Comparison of ENCODE assay signal across 8 mouse cellular contexts in genomic region chr15:25622200-25622866, GRCm38 (mm10). TPM values are rescaled to one million over a fixed set of nuclear protein-coding genes. Genes with fewer than 3 reads are reported as not detected.
DNase-seq lines count a peak whose midpoint lies in the region; ATAC-seq lines count a peak whose summit lies in the region.

Gene Myo10 (plus strand): TSS chr15:25622525.

- peak within 1 kb of the TSS; percentile 82 for H3K9ac ChIP-seq in intestine, embryonic 15.5 days

- peaks cover 4% of the 10 kb centered on the region for H3K36me3 ChIP-seq in embryonic facial prominence, embryonic 10.5 days (replicated peaks)
- no peaks in the 10 kb centered on the region for H3K36me3 ChIP-seq in intestine, embryonic 15.5 days

- peak within 1 kb of the TSS; percentile 95 for H3K27ac ChIP-seq in embryonic facial prominence, embryonic 10.5 days (replicated peaks)
- peak within 1 kb of the TSS; percentile 94 for H3K27ac ChIP-seq in intestine, embryonic 15.5 days

- peak within 1 kb of the TSS; percentile 77 for H3K4me3 ChIP-seq in embryonic facial prominence, embryonic 10.5 days
- peak within 1 kb of the TSS; percentile 90 for H3K4me3 ChIP-seq in intestine, embryonic 15.5 days (replicated peaks)

- peaks cover 13% of the 10 kb centered on the region; the same call in 1 of the 2 replicates for H3K27me3 ChIP-seq in embryonic facial prominence, embryonic 10.5 days (replicated peaks; ENCODE audit: low read depth, poor library complexity, severe bottlenecking)
- no peaks in the 10 kb centered on the region for H3K27me3 ChIP-seq in intestine, embryonic 15.5 days (replicated peaks)

- ATAC-seq in intestine, embryonic 15.5 days, result peak; percentile 94
- ATAC-seq in megakaryocyte-erythroid progenitor cell, adult 5-6 weeks (replicated peaks; ENCODE audit: low FRiP score, low TSS enrichment, poor library complexity, severe bottlenecking), result peak; percentile 94

- H3K9me3 ChIP-seq in embryonic facial prominence, embryonic 10.5 days, result no peaks in the 10 kb centered on the region
- H3K9me3 ChIP-seq in intestine, embryonic 15.5 days, result no peaks in the 10 kb centered on the region

- peak within 1 kb of the TSS; percentile 75 for H3K4me2 ChIP-seq in intestine, embryonic 15.5 days (replicated peaks)

- DNase-seq in adrenal gland, postnatal 14 days, result peak; percentile 100
- peak; percentile 100 for DNase-seq in embryonic facial prominence, embryonic 10.5 days (ENCODE audit: low spot score)
- peak; percentile 98 to 99 for DNase-seq in gastrocnemius, postnatal 4 days (ENCODE audit: low spot score in 2 of 2)
- peak; percentile 90 to 92 for DNase-seq in left cerebral cortex, postnatal 14 days (ENCODE audit: low spot score in 2 of 2)
- DNase-seq in right cerebral cortex, postnatal 14 days, result peak; percentile 88
- peak; percentile 100 for DNase-seq in urinary bladder, postnatal 25 days (ENCODE audit: low spot score)

- peaks cover 45% of the 10 kb centered on the region for H3K4me1 ChIP-seq in embryonic facial prominence, embryonic 10.5 days
- H3K4me1 ChIP-seq in intestine, embryonic 15.5 days (replicated peaks), result peaks cover 12% of the 10 kb centered on the region

- intact Hi-C loops in left cerebral cortex, postnatal 14 days (cut with DNase I), result loop anchor here (10.0 kb wide), 1 partner anchor 178 kb away; no protein-coding TSS in a partner anchor

- under 1% methylated on average over 53 of the region's 53 CpGs for WGBS in embryonic facial prominence, embryonic 10.5 days
- WGBS in intestine, embryonic 15.5 days, result under 1% methylated on average over 53 of the region's 53 CpGs

RNA-seq across cellular contexts. Expression of gene Myo10, which starts in this region (rescaled TPM):
- total RNA-seq in adrenal gland, postnatal 14 days (2021), result 99.6 and 103 TPM in 2 replicates
- 44.2 and 47.2 TPM in 2 replicates for polyA plus RNA-seq in embryonic facial prominence, embryonic 10.5 days (2016; fragmentation: Nextera tagmentation; extraction: Ambion mirVana)
- 10 to 100 TPM; 71.0 to 72.9 TPM for total RNA-seq in gastrocnemius, postnatal 4 days (2021)
- polyA plus RNA-seq in intestine, embryonic 15.5 days (2015; fragmentation: Nextera tagmentation; extraction: Ambion mirVana), result 23.9 and 25.3 TPM in 2 replicates
- total RNA-seq in left cerebral cortex, postnatal 14 days (2021), result 10 to 100 TPM; 44.0 to 48.1 TPM
- 1.6 and 6.6 TPM in 2 replicates for total RNA-seq in megakaryocyte-erythroid progenitor cell, adult 5-6 weeks (2014; fragmentation: Nextera tagmentation)
- 3.9 and 6.8 TPM in 2 replicates for total RNA-seq in megakaryocyte-erythroid progenitor cell, adult 5-6 weeks (2017)

Comparison
In these comparisons a context has a peak if more than half of its experiments do, and no peak if none do; other contexts are left out.
1. Peak in every context shown above with its lines: DNase-seq, ATAC-seq, H3K4me3 ChIP-seq and H3K27ac ChIP-seq.
2. RNA of gene Myo10 (total RNA-seq): 99.6 to 103 TPM in adrenal gland, postnatal 14 days, 71.0 to 72.9 TPM in gastrocnemius, postnatal 4 days and 44.0 to 48.1 TPM in left cerebral cortex, postnatal 14 days; 1.6 to 6.8 TPM in megakaryocyte-erythroid progenitor cell, adult 5-6 weeks; every median in the first group is over 4 times any median in the second.